Mouse (Mus musculus) MEL (cell line): ENCODE data around the gene Ptpn22.

Source experiments
- CTCF ChIP-seq, 3 experiments: IDR thresholded peaks in 2 of 3; conservative IDR thresholded peaks in 1 of 3; 2 replicates each; pipeline ENCODE4 v1.5.1; 2011 to 2012; ENCODE audit warnings: low read length in 3 of 3, low read depth in 2 of 3, mild to moderate bottlenecking in 2 of 3, improper control_type of control experiment in 1 of 3, inconsistent platforms in 1 of 3, mixed read lengths in 1 of 3, moderate library complexity in 1 of 3; ENCODE audit not compliant: control insufficient read depth in 1 of 3, insufficient read depth in 1 of 3, poor library complexity in 1 of 3, severe bottlenecking in 1 of 3
- EP300 ChIP-seq, 2 experiments: IDR thresholded peaks; 2 replicates each; pipeline ENCODE4 v1.6.1; 2011; ENCODE audit warnings: improper control_type of control experiment in 2 of 2, low read length in 2 of 2, low read depth in 1 of 2, mild to moderate bottlenecking in 1 of 2
- GATA1 ChIP-seq: IDR thresholded peaks from 2 replicates; pipeline ENCODE4 v1.6.1; 2011; ENCODE audit warnings: low read depth, low read length, improper control_type of control experiment
- MAZ ChIP-seq: IDR thresholded peaks from 2 replicates; pipeline ENCODE4 v1.6.1; 2012; ENCODE audit warnings: low read depth, mild to moderate bottlenecking, inconsistent platforms, low read length, improper control_type of control experiment
- NELFE ChIP-seq: IDR thresholded peaks from 2 replicates; pipeline ENCODE4 v1.6.1; 2011; ENCODE audit warnings: low read depth, low read length, improper control_type of control experiment
- USF2 ChIP-seq, 2 experiments: IDR thresholded peaks; 2 replicates each; pipeline ENCODE4 v1.6.1; 2011 to 2012; ENCODE audit warnings: improper control_type of control experiment in 2 of 2, low read length in 2 of 2, borderline replicate concordance in 1 of 2, inconsistent platforms in 1 of 2, low read depth in 1 of 2, mild to moderate bottlenecking in 1 of 2; ENCODE audit not compliant: insufficient read depth in 1 of 2
- ZNF384 ChIP-seq: IDR thresholded peaks from 2 replicates; pipeline ENCODE4 v1.6.1; 2012; ENCODE audit warnings: low read depth, mild to moderate bottlenecking, inconsistent platforms, low read length, improper control_type of control experiment

GRCm38 (mm10) chr3:103948666-103949065 is 89.1 kb downstream of the Ptpn22 start:
- no peak for TF ChIP-seq GATA1
- no peak for TF ChIP-seq ZNF384
- TF ChIP-seq CTCF (IDR thresholded peaks at IDR 0.05 in 2 of 3, conservative IDR thresholded peaks at IDR 0.05 in 1 of 3; ENCODE audit: control insufficient read depth in 1 of 3, insufficient read depth in 1 of 3, low read depth in 2 of 3, low read length in 3 of 3, poor library complexity in 1 of 3, severe bottlenecking in 1 of 3): no peak
- no peak for TF ChIP-seq MAZ
- no peak for TF ChIP-seq EP300 (IDR thresholded peaks at IDR 0.05; ENCODE audit: low read depth in 1 of 2, low read length in 2 of 2)
- no peak for TF ChIP-seq NELFE
- TF ChIP-seq USF2 (IDR thresholded peaks at IDR 0.05; ENCODE audit: borderline replicate concordance in 1 of 2, insufficient read depth in 1 of 2, low read depth in 1 of 2, low read length in 2 of 2): no peak
